Mouse (Mus musculus) embryonic facial prominence, embryonic 11.5 days (tissue): ENCODE data around the gene Slc39a7. TPM values are rescaled to one million over a fixed set of nuclear protein-coding genes. Genes with fewer than 3 reads are reported as not detected.

ENCODE experiments used
- microRNA counts: library from miRNA; unstranded; fragments of <30 nt; microRNA quantifications from one replicate; lab custom pipeline; 2016
- microRNA-seq: library from miRNA; unstranded; fragments of <30 nt; microRNA quantifications from one replicate; pipeline ENCODE4, GENCODE M21; 2016; ENCODE audit warnings: borderline number of aligned reads
- polyA plus RNA-seq: library from polyadenylated mRNA; unstranded; fragments of >200 nt; fragmentation: Nextera tagmentation; extraction: Ambion mirVana; gene quantifications from 2 replicates; pipeline ENCODE4 v1.2.1, GENCODE M21; 2014

Gene Slc39a7
- polyA plus RNA-seq, 1 experiment from 2014 or later = 72.1 TPM

MicroRNA genes within 50 kb of the gene (microRNA counts, 519-probe panel; counts per million panel counts)
- 2,873 counts per million, percentile 35 among the panel's probes with 10 or more counts for microRNA mmu-miR-219 (lab: Ali Mortazavi, UCI)

Small RNAs within 50 kb of the gene (microRNA-seq; reads per million reads assigned to microRNA genes)
- not detected for gene Mir219a-1
- not detected for gene Mir219c

Other genes starting within 250 kb of the Slc39a7 start
- gene Angptl4, start 249.9 kb downstream of the Slc39a7 start, polyA plus RNA-seq = 44.5 and 48.9 TPM in 2 replicates
- gene Kank3, start 221.2 kb downstream of the Slc39a7 start, polyA plus RNA-seq = 18.2 and 25.1 TPM in 2 replicates
- gene Rps28, start 207.1 kb downstream of the Slc39a7 start, polyA plus RNA-seq = 824 and 897 TPM in 2 replicates
- gene Ndufa7, start 207.1 kb downstream of the Slc39a7 start, polyA plus RNA-seq = 392 and 414 TPM in 2 replicates
- gene Cd320, start 188.6 kb downstream of the Slc39a7 start, polyA plus RNA-seq = 76.2 and 80.9 TPM in 2 replicates
- gene Gm7029, start 157.8 kb downstream of the Slc39a7 start, polyA plus RNA-seq = not detected in 2 replicates
- 9.4 and 13.4 TPM in 2 replicates for gene Kifc1, start 141.0 kb downstream of the Slc39a7 start, polyA plus RNA-seq
- 0.36 TPM in 2 replicates for gene Platr17, start 126.5 kb downstream of the Slc39a7 start, polyA plus RNA-seq
- 55.0 and 59.9 TPM in 2 replicates for gene Daxx, start 122.3 kb downstream of the Slc39a7 start, polyA plus RNA-seq
- 11.3 and 12.8 TPM in 2 replicates for gene Tapbp, start 115.8 kb downstream of the Slc39a7 start, polyA plus RNA-seq
- gene Zbtb22, start 115.8 kb downstream of the Slc39a7 start, polyA plus RNA-seq = 7.3 and 8.4 TPM in 2 replicates
- gene Rgl2, start 102.1 kb downstream of the Slc39a7 start, polyA plus RNA-seq = 26.0 and 26.3 TPM in 2 replicates
- 202 and 211 TPM in 2 replicates for gene Pfdn6, start 91.3 kb downstream of the Slc39a7 start, polyA plus RNA-seq
- 25.2 and 28.6 TPM in 2 replicates for gene Wdr46, start 91.0 kb downstream of the Slc39a7 start, polyA plus RNA-seq
- 2.9 and 3.2 TPM in 2 replicates for gene B3galt4, start 80.2 kb downstream of the Slc39a7 start, polyA plus RNA-seq
- 26.9 and 27.7 TPM in 2 replicates for gene Vps52, start 75.9 kb downstream of the Slc39a7 start, polyA plus RNA-seq
- gene Rps18, start 75.7 kb downstream of the Slc39a7 start, polyA plus RNA-seq = 1,395 and 1,560 TPM in 2 replicates
- gene H2-K1, start 31.3 kb downstream of the Slc39a7 start, polyA plus RNA-seq = 7.5 and 7.6 TPM in 2 replicates
- gene Ring1, start 7.0 kb downstream of the Slc39a7 start, polyA plus RNA-seq = 3.8 and 6.6 TPM in 2 replicates
- 43.0 and 46.3 TPM in 2 replicates for gene H2-Ke6, start 3.6 kb downstream of the Slc39a7 start, polyA plus RNA-seq
- 14.9 and 15.8 TPM in 2 replicates for gene Rxrb, start 130 bp upstream of the Slc39a7 start, polyA plus RNA-seq
- gene Col11a2, start 7.8 kb upstream of the Slc39a7 start, polyA plus RNA-seq = 0.70 and 1.0 TPM in 2 replicates
- gene H2-Oa, start 60.7 kb upstream of the Slc39a7 start, polyA plus RNA-seq = 0.20 and 0.26 TPM in 2 replicates
- gene H2-DMa, start 87.9 kb upstream of the Slc39a7 start, polyA plus RNA-seq = 9.4 and 9.7 TPM in 2 replicates
- 95.9 and 114 TPM in 2 replicates for gene Brd2, start 91.0 kb upstream of the Slc39a7 start, polyA plus RNA-seq
- not detected in 2 replicates for gene H2-DMb2, start 111.6 kb upstream of the Slc39a7 start, polyA plus RNA-seq
- gene H2-DMb1, start 121.4 kb upstream of the Slc39a7 start, polyA plus RNA-seq = 1.3 and 1.4 TPM in 2 replicates
- gene Tap1, start 155.9 kb upstream of the Slc39a7 start, polyA plus RNA-seq = 2.3 and 2.6 TPM in 2 replicates
- gene Psmb9, start 156.1 kb upstream of the Slc39a7 start, polyA plus RNA-seq = 0.67 and 1.1 TPM in 2 replicates
- gene Psmb8, start 166.0 kb upstream of the Slc39a7 start, polyA plus RNA-seq = 1.7 and 2.1 TPM in 2 replicates
- gene Tap2, start 171.8 kb upstream of the Slc39a7 start, polyA plus RNA-seq = 0.77 and 1.2 TPM in 2 replicates
- not detected in 2 replicates for gene H2-Ob, start 207.2 kb upstream of the Slc39a7 start, polyA plus RNA-seq
- 3.5 and 3.8 TPM in 2 replicates for gene H2-Ab1, start 226.0 kb upstream of the Slc39a7 start, polyA plus RNA-seq